Mouse (Mus musculus): ENCODE results near the gene Pgm1. TPM values are rescaled to one million over a fixed set of nuclear protein-coding genes. Genes with fewer than 3 reads are reported as not detected.

The Pgm1 gene
- polyA plus RNA-seq, 1 experiment from 2014 or later: 51.1 TPM

GRCm38 (mm10) chr4:99958084-99958815 is 29.0 kb downstream of the Pgm1 start:
- H3K4me2 ChIP-seq: no peak overlapping the region
- no peak overlapping the region for H3K9ac ChIP-seq
- H3K4me3 ChIP-seq (replicated peaks): no peak overlapping the region
- no peaks in the 10 kb centered on the region for H3K27me3 ChIP-seq
- H3K4me1 ChIP-seq (replicated peaks): peaks cover 9% of the 10 kb centered on the region
- 47% methylated on average over 7 of the region's 7 CpGs for WGBS (ENCODE audit: insufficient replicate concordance)
- H3K27ac ChIP-seq: no peak overlapping the region
- no peaks in the 10 kb centered on the region; the same call in 1 of the 2 replicates for H3K36me3 ChIP-seq
- ATAC-seq (ENCODE audit: low read depth) (no peak), DNase-seq (no peak)
- no peaks in the 10 kb centered on the region for H3K9me3 ChIP-seq (replicated peaks)

GRCm38 (mm10) chr4:99959308-99959707 is 30.1 kb downstream of the Pgm1 start:
- peaks cover 9% of the 10 kb centered on the region for H3K4me1 ChIP-seq (replicated peaks)
- no peak overlapping the region for H3K4me2 ChIP-seq
- no peak overlapping the region for H3K9ac ChIP-seq
- DNase-seq: no peak
- no peaks in the 10 kb centered on the region for H3K9me3 ChIP-seq (replicated peaks)
- H3K27ac ChIP-seq: no peak overlapping the region
- 53% methylated on average over 3 of the region's 3 CpGs for WGBS (ENCODE audit: insufficient replicate concordance)
- no peak overlapping the region for H3K4me3 ChIP-seq (replicated peaks)
- ATAC-seq (ENCODE audit: low read depth): no peak
- no peaks in the 10 kb centered on the region for H3K27me3 ChIP-seq
- H3K36me3 ChIP-seq: peaks cover 9% of the 10 kb centered on the region; the same call in 1 of the 2 replicates

DNA sequence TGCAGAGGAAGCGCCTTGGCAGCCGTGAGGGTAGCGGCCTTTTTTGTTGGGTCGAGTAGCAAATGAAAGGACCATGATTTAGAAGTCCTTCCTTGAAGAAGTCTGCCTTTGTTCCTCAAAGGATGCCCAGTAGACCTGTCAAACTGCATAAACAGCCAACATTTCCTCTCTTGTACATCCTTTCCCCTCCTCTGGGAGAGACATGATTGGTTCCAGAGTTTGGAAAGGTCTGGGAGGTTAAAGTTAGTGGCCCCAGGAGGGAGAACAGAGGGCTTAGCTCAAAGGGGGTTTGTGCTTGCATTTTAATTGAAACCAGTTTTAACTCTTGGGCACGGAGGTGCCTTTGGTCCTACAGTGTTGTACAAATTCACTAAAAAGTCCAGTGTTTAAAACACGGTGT is 37.3 kb downstream of the Pgm1 start:
- Histone ChIP-seq H3K27ac (no peak overlapping the region), H3K4me3 (replicated peaks) (no peak overlapping the region), H3K4me2 (no peak overlapping the region), H3K36me3 (peaks cover 30% of the 10 kb centered on the region), H3K9me3 (replicated peaks) (no peaks in the 10 kb centered on the region), H3K4me1 (replicated peaks) (no peaks in the 10 kb centered on the region), H3K27me3 (no peaks in the 10 kb centered on the region), H3K9ac (no peak overlapping the region)
- no peak for ATAC-seq (ENCODE audit: low read depth)
- DNase-seq: no peak
- WGBS (ENCODE audit: insufficient replicate concordance): 77% methylated on average over 6 of the region's 6 CpGs

GRCm38 (mm10) chr4:99969328-99969727 is 40.1 kb downstream of the Pgm1 start:
- Histone ChIP-seq H3K36me3 (peaks cover 21% of the 10 kb centered on the region), H3K4me3 (replicated peaks) (no peak overlapping the region), H3K4me1 (replicated peaks) (no peaks in the 10 kb centered on the region), H3K27ac (no peak overlapping the region), H3K9ac (no peak overlapping the region), H3K27me3 (no peaks in the 10 kb centered on the region), H3K4me2 (no peak overlapping the region), H3K9me3 (replicated peaks) (no peaks in the 10 kb centered on the region)
- ATAC-seq (ENCODE audit: low read depth) (no peak), DNase-seq (no peak)
- 75% methylated on average over 5 of the region's 5 CpGs for WGBS (ENCODE audit: insufficient replicate concordance)

GRCm38 (mm10) chr4:99970097-99970496 is 40.9 kb downstream of the Pgm1 start:
- no peak overlapping the region for H3K27ac ChIP-seq
- ATAC-seq (ENCODE audit: low read depth): no peak
- WGBS (ENCODE audit: insufficient replicate concordance): 68% methylated on average over 4 of the region's 4 CpGs

GRCm38 (mm10) chr4:99972886-99973285 is 43.7 kb downstream of the Pgm1 start:
- DNase-seq: no peak
- 72% methylated on average over 6 of the region's 6 CpGs for WGBS (ENCODE audit: insufficient replicate concordance)
- no peak overlapping the region for H3K9ac ChIP-seq
- ATAC-seq (ENCODE audit: low read depth): no peak
- H3K4me3 ChIP-seq (replicated peaks): no peak overlapping the region
- H3K4me2 ChIP-seq: no peak overlapping the region
- no peak overlapping the region for H3K27ac ChIP-seq
- no peaks in the 10 kb centered on the region for H3K9me3 ChIP-seq (replicated peaks)
- no peaks in the 10 kb centered on the region for H3K27me3 ChIP-seq
- H3K4me1 ChIP-seq (replicated peaks): no peaks in the 10 kb centered on the region
- H3K36me3 ChIP-seq: peaks cover 8% of the 10 kb centered on the region; the same call in 1 of the 2 replicates

More at GRCm38 (mm10) chr4:99970097-99970496, 40.9 kb downstream of the Pgm1 start:
- Histone ChIP-seq H3K9me3 (replicated peaks) (no peaks in the 10 kb centered on the region), H3K4me2 (no peak overlapping the region), H3K4me3 (replicated peaks) (no peak overlapping the region), H3K9ac (no peak overlapping the region), H3K4me1 (replicated peaks) (no peaks in the 10 kb centered on the region), H3K27me3 (no peaks in the 10 kb centered on the region), H3K36me3 (peaks cover 16% of the 10 kb centered on the region)
- DNase-seq: no peak

DNA sequence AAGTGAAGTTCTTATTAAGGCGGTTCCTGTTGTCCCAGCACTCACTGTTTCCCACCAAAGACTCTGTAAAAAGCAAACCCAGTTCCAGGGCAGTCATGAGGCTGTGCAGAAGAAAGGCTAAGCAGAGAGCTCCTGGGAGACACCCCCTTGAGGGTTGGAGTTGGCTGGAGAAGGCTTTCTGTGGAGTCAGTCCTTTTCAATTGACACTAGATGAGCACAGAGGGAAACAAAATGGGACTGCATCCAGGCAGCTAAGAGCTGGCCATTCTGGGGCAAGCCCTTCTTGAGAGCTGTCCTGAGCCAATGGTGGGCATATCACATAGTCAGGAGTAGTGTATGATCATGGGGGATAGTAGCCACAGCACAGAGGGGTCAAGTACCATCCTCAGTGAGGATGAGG is 44.7 kb downstream of the Pgm1 start:
- no peak for DNase-seq
- peaks cover 5% of the 10 kb centered on the region; the same call in 1 of the 2 replicates for H3K36me3 ChIP-seq

DNA sequence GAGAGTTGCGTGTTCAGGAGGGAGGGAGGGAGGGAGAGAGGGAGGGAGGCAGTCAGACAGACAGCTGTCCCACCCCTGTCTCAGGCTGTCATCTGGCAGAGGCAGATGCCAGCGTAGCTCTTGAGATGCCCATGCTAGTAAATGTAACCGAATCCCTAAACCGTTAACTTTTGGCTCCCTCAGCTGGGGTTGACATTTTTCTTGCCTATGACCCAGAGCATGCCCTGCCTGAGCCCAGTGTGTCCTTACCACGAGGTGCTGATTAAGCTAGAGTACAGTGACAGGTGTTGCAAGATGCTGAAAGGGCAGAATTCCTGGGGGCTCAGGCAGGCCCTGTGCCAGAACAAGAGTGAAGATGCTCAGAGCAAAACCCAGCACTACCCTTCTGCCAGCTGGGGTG is 45.2 kb downstream of the Pgm1 start:
- WGBS (ENCODE audit: insufficient replicate concordance): 73% methylated on average over 5 of the region's 5 CpGs
- no peak for ATAC-seq (ENCODE audit: low read depth)

More for the DNA sequence above, 44.7 kb downstream of the Pgm1 start:
- WGBS (ENCODE audit: insufficient replicate concordance): 56% methylated on average over 1 of the region's 1 CpGs
- ATAC-seq (ENCODE audit: low read depth): no peak
- Histone ChIP-seq H3K4me2 (no peak overlapping the region), H3K9me3 (replicated peaks) (no peaks in the 10 kb centered on the region), H3K27me3 (no peaks in the 10 kb centered on the region), H3K9ac (no peak overlapping the region), H3K4me1 (replicated peaks) (no peaks in the 10 kb centered on the region), H3K4me3 (replicated peaks) (no peak overlapping the region), H3K27ac (no peak overlapping the region)

GRCm38 (mm10) chr4:99979326-99979725 is 50.1 kb downstream of the Pgm1 start:
- no peak for DNase-seq
- WGBS (ENCODE audit: insufficient replicate concordance): 85% methylated on average over 5 of the region's 5 CpGs

More for the DNA sequence above, 45.2 kb downstream of the Pgm1 start:
- Histone ChIP-seq H3K9me3 (replicated peaks) (no peaks in the 10 kb centered on the region), H3K9ac (no peak overlapping the region), H3K27ac (no peak overlapping the region), H3K4me3 (replicated peaks) (no peak overlapping the region), H3K27me3 (no peaks in the 10 kb centered on the region), H3K36me3 (peaks cover under 1% of the 10 kb centered on the region; the same call in 1 of the 2 replicates), H3K4me1 (replicated peaks) (no peaks in the 10 kb centered on the region), H3K4me2 (no peak overlapping the region)
- no peak for DNase-seq

GRCm38 (mm10) chr4:99981216-99981615 is 52.0 kb downstream of the Pgm1 start:
- WGBS (ENCODE audit: insufficient replicate concordance): 54% methylated on average over 2 of the region's 2 CpGs
- Histone ChIP-seq H3K36me3 (no peaks in the 10 kb centered on the region), H3K9me3 (replicated peaks) (no peaks in the 10 kb centered on the region), H3K27ac (no peak overlapping the region), H3K9ac (no peak overlapping the region), H3K4me1 (replicated peaks) (no peaks in the 10 kb centered on the region), H3K27me3 (no peaks in the 10 kb centered on the region), H3K4me2 (no peak overlapping the region), H3K4me3 (replicated peaks) (no peak overlapping the region)
- DNase-seq (no peak), ATAC-seq (ENCODE audit: low read depth) (no peak)

More at GRCm38 (mm10) chr4:99979326-99979725, 50.1 kb downstream of the Pgm1 start:
- H3K4me1 ChIP-seq (replicated peaks): no peaks in the 10 kb centered on the region
- H3K36me3 ChIP-seq: no peaks in the 10 kb centered on the region
- no peak overlapping the region for H3K4me3 ChIP-seq (replicated peaks)
- no peak overlapping the region for H3K4me2 ChIP-seq
- ATAC-seq (ENCODE audit: low read depth): no peak
- H3K27ac ChIP-seq: no peak overlapping the region
- no peak overlapping the region for H3K9ac ChIP-seq
- no peaks in the 10 kb centered on the region for H3K27me3 ChIP-seq
- H3K9me3 ChIP-seq (replicated peaks): no peaks in the 10 kb centered on the region

- DNase-seq: no peak
- Histone ChIP-seq H3K27ac (no peak overlapping the region), H3K9me3 (replicated peaks) (no peaks in the 10 kb centered on the region), H3K4me1 (replicated peaks) (no peaks in the 10 kb centered on the region), H3K36me3 (peaks cover 10% of the 10 kb centered on the region; the same call in 1 of the 2 replicates), H3K4me2 (no peak overlapping the region), H3K4me3 (replicated peaks) (no peak overlapping the region), H3K9ac (no peak overlapping the region), H3K27me3 (no peaks in the 10 kb centered on the region)
- WGBS (ENCODE audit: insufficient replicate concordance): 67% methylated on average over 13 of the region's 13 CpGs
- no peak for ATAC-seq (ENCODE audit: low read depth)
These were observed 54.6 kb downstream of the Pgm1 start for GRCm38 (mm10) chr4:99983652-99984368.

Data from liver, embryonic 13.5 days (tissue).